Mouse (Mus musculus) kidney, adult 8-10 months (tissue): ENCODE results near the gene Igll1.
"Not testable (repeated sequence)": the region's sequence is repeated elsewhere in the genome, so short reads cannot be mapped to it uniquely, and the experiment has no call there.

Experiments used
- DNase-seq, 2 experiments: peaks; one replicate each; pipeline ENCODE4 v3.0.0; 2022

The Igll1 gene

DNA sequence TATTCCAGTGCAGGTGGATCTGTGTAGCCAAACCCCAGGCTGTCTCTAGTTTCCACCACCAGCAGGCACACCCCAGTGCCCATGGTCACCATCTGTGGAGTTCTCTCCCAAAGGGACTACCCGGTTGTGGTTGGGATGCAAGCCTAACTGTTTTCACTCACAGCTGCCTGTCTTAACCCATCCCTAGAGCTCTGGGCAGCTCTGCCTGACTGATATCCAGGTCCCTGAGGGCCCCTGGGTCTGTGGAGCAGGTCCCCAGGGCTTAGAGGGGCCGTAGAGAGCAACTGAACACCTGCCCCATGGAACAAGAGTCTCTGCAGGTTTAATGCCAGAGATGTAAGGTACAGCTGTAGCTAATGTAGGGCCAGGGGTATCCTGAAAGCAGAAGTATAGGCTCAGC lies at the start of gene Igll1:
Gene Igll1 (minus strand): TSS at position 8 of the 400 bp plus-strand sequence.
- no peak for DNase-seq

- no peak for DNase-seq
Measured at GRCm38 (mm10) chr16:16913440-16913839, 49.7 kb upstream of the Igll1 start.

GRCm38 (mm10) chr16:16911641-16912597 lies 48.1 kb upstream of the Igll1 start:
- DNase-seq = peak; percentile 67 to 76

DNA sequence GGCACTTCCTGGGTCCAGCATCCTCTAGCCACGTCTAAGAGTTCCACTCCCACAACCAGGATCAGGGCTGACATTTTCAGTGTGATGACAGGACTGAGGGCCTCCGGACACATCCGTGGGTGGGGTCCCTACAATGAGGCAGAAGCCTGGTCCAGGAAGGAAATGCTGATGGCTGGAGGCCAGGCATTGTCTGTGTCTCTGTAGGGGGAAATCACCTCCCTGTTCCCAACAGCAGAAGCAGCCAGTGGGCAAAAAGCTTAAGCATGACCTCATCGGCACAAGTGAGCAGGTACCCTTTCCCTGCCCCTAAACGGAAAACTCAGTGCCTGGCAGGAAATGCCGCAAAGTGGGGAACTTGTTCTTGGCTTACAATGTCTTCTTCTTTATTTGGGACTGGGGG lies 44.0 kb upstream of the Igll1 start:
- DNase-seq = peak; percentile 81 to 87

GRCm38 (mm10) chr16:16903188-16903587 lies 39.4 kb upstream of the Igll1 start:
- DNase-seq = no peak

DNA sequence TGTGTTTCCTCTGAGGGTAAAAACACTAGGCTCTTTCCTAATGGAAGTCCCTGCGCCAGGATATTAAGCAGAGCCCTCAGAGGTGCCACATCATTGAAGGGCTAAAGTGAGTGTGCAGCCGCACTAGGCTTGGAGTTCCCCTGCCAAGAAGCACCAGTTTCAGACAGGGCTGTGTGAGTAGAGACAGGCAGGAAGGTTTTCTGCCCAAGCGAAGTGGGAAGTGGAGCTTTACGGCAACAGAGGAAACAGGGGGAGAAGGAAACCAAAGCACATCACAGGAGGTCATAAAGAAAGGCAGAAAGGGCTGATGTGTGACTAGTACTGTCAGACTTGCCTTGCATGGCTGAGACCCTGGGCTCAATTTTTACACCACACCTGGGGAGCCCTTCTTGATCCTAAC lies 38.5 kb upstream of the Igll1 start:
- DNase-seq = no peak

GRCm38 (mm10) chr16:16897056-16897584 lies 33.3 kb upstream of the Igll1 start:
- no peak for DNase-seq

GRCm38 (mm10) chr16:16896382-16897055 lies 32.7 kb upstream of the Igll1 start, which contains the start of gene Ppm1f:
Gene Ppm1f, plus strand, starts transcription at chr16:16896469.
- peak; percentile 93 to 97 for DNase-seq

DNA sequence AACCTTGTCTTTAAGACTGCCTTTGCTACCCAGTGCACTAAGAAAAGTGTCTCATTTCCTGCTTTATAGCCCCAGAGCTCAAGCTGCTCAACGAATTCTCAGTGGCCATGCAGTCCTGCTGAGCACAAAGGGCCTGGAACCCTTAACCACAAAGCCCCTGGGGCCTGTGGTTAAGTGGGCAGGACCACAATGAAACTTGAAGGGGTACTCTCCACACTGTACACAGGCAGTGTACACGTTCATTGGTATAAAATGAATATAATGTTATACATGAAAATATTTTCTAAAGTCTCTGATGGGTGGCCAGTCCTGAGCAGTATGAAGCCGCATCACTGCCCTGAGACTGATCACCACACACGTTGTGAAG lies 32.2 kb upstream of the Igll1 start:
- no peak for DNase-seq

- no peak for DNase-seq
Measured at GRCm38 (mm10) chr16:16892366-16892765, 28.6 kb upstream of the Igll1 start.

DNA sequence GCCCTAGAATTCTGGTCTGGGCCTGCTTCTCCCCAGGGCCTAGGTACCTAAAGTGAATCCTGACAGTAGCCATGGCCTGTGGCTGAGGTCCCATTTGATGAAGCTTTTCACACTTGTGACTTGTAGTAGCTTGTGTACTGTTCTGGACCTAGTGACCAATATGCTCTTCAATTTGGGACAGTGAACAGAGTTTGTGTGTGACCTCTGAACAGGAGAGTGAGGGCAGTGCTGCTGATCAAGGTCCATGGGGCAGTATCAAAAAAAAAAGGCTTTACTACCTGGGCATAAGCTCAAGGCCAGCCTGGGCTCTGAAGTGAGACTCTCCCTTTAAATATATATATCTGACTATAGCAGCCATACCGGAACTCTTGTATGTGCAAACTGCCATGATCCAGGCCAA lies 24.6 kb upstream of the Igll1 start:
- no peak for DNase-seq

GRCm38 (mm10) chr16:16879025-16879424 lies 15.2 kb upstream of the Igll1 start:
- no peak for DNase-seq

DNA sequence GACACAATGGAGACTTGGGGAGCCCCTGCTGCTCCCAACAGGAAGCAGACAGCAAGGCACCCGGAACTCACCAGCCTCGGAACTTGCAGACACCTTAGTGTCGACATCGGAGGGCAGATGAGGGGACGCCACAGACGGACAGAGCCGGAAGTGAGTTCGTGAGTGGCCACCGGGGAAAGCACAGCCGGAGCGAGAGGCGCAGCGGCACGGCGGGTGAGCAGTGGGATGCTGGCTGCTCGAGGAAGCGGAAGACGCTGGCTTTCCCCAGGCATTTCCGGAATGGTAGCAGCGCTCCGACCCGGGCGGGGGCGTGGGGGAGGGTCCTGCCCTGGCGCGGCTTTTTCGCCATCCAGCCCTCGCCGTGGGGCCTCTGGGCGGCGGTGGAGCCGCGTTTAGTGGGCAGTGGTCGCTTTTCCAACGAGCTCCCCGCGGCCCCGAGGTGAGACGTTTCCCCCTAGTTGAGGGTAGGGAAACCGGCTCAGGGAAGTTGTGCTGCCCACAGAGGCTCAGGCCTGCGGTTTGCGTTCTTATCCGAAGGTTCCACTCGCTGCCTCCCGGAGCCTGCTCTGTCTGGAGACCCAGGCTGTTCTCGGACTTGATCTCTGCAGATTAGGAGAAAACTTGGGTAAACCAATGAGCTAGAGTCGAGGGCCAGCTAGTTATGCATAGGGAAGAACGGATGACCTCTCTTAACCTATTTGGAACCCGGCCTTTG lies 7.0 kb upstream of the Igll1 start, which contains the start of the genes Top3b and Vpreb1:
Gene Top3b (plus strand): TSS at position 120 of the 715 bp plus-strand sequence.
Gene Vpreb1 (minus strand): TSS at position 227 of the 715 bp plus-strand sequence.
- DNase-seq = peak; percentile 89 to 91

DNA sequence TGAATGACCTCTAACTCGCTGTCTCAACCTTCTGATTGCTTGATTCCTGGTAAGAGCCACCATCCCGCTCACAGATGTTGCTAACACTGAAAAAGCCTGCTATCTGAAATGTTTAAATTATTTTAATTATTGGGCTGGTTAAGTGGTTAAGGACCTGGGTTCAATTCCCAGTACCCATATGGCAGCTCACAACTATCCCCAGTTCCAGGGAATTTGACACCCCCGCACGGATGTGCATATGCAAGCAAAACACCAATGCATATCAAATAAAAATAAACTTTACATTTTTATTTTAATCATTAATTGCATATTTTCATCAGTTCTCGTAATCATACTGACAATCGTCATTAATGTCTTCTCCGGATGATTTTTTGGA lies 6.4 kb upstream of the Igll1 start:
- no peak for DNase-seq

DNA sequence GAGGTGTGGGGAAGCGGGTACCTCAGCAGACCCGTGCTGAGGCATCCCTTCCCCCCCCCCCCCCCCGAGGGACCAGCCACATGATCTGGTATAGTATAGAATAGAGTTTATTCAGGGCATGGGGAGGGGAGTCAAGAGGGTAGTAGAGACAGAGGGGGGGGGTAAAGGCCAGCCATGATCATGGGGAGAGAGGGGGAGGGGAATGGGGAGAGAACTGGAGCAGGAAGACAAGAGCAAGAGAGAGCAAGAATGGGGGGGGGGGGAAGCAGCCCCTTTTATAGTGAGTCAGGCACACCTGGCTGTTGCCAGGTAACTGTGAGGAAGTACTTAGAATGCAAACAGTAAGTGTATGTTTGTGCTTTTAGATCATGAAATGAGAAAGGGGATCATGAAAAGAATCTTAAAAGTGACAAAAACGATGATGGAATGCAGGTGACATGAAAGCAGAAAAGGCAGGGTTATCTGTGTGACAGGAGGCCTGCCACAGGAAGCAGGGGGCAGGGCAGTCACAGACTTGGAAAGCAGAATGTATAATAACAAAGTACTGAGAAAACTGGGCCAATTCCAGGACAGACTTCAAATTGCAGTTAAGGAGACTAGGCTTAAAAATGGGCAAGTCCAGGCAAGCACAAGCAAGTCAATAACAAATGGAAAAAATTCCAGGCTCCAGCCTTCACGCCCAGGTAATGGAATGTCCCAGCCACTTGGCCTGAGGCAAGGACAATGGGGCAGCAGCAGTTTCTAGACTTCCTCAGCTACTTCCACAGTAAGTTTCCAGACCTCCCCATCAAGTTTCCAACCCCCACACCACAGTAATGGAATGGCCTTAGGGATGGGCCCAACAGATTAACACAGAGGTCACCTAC lies 2.1 kb upstream of the Igll1 start:
- DNase-seq = peak; percentile 70 to 90

- DNase-seq = no peak
Measured at GRCm38 (mm10) chr16:16865217-16865616, 1.4 kb upstream of the Igll1 start.

DNA sequence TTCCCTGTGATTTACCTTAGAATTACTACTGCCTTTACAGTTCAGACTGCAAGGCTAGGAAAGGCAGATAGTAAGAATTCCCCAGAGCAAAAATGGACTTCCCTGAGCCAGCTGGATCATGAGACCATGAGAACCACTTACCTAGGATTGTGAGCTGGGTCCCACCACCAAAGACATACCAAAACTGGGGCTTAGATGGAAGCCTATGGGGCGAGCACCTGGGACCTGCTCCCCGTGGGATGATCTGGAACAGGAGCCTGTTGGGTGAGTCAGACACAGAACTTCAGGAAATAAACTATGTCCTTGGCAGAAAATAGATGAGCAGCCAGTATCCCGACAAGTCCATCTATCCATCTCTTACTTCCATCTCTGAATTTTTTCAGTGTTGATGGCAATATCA lies 1.5 kb downstream of the Igll1 start:
- no peak for DNase-seq

GRCm38 (mm10) chr16:16856731-16857476 lies 6.9 kb downstream of the Igll1 start:
- no peak for DNase-seq

- not testable (repeated sequence) for DNase-seq
Measured at GRCm38 (mm10) chr16:16856054-16856453, 7.7 kb downstream of the Igll1 start.

GRCm38 (mm10) chr16:16855541-16855940 lies 8.2 kb downstream of the Igll1 start:
- DNase-seq = no peak

- peak; percentile 53 to 81 for DNase-seq
Measured at GRCm38 (mm10) chr16:16854836-16855235, 8.9 kb downstream of the Igll1 start.
